Mouse (Mus musculus) brain, embryonic 14.5 days (tissue): ENCODE results near the gene Anapc11.

Experiments
- CTCF ChIP-seq: fragments of 200-500 bp; IDR thresholded peaks from 2 replicates; pipeline ENCODE4 v1.5.1; 2012; ENCODE audit warnings: inconsistent platforms, mild to moderate bottlenecking, moderate library complexity, borderline replicate concordance; ENCODE audit not compliant: insufficient read depth, insufficient read length; ENCODE audit errors: extremely low read depth
- POLR2A ChIP-seq: fragments of 200-500 bp; IDR thresholded peaks from 2 replicates; pipeline ENCODE4 v1.6.1; 2012; ENCODE audit warnings: mild to moderate bottlenecking, inconsistent platforms, borderline replicate concordance; ENCODE audit not compliant: poor library complexity, insufficient read depth, insufficient read length, severe bottlenecking; ENCODE audit errors: extremely low read depth

GRCm38 (mm10) chr11:120613481-120613972, 15.3 kb downstream of the Anapc11 start:
- TF ChIP-seq POLR2A (no peak), CTCF (no peak)
